In the genomic region with DNA sequence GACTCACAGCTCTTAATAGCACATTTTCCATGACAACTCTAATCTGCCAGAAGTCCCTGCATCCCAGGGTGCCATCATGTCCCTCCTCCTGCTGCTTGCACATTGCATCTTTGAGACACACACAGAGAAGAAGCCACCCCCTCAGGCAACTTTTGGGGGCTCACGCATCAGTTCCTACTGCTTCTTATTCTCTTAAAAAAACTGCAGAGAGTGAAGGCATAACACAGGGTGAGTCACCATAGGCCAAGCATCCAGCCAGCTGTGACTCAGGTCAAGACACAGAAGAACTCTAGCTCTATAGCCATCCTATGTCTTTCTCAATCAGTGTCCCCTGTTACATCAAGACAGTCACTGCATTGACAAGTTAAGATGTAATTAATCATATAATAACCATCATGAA, we compare ENCODE assay signal across 16 mouse cellular contexts.
"Had no signal": no experiment of that assay in that cellular context is flagged by ENCODE, and none has a peak within 500 bp of the region (broad histone marks: within the 10 kb centered on the region; RNA-seq: fewer than 3 reads in every experiment).

No protein-coding gene starts in this region.

- H3K36me3 ChIP-seq: limb, embryonic 10.5 days; liver, embryonic 15.5 days; midbrain, embryonic 12.5 days; neural tube, embryonic 13.5 days had no signal

- H3K4me3 ChIP-seq: left cerebral cortex, adult 2 months; limb, embryonic 10.5 days; liver, embryonic 15.5 days; megakaryocyte, embryonic 14.5 days; midbrain, embryonic 12.5 days; neural tube, embryonic 13.5 days had no signal

- DNase-seq: kidney, adult 18-20 months; kidney, postnatal 10 days; kidney, postnatal 4 days; lung, adult 2 months; lung, postnatal 10 days; right cerebral cortex, postnatal 14 days; thymus, postnatal 36 days had no signal

- H3K27ac ChIP-seq: left cerebral cortex, adult 2 months; limb, embryonic 10.5 days; liver, embryonic 15.5 days; macrophage; midbrain, embryonic 12.5 days; neural tube, embryonic 13.5 days had no signal

- ATAC-seq: midbrain, embryonic 16.5 days had no signal

- H3K4me1 ChIP-seq: limb, embryonic 10.5 days; midbrain, embryonic 12.5 days; neural tube, embryonic 13.5 days had no signal

- H3K9me3 ChIP-seq: limb, embryonic 10.5 days; liver, embryonic 15.5 days; midbrain, embryonic 12.5 days; neural tube, embryonic 13.5 days had no signal

- H3K9ac ChIP-seq: liver, embryonic 15.5 days; midbrain, embryonic 12.5 days; neural tube, embryonic 13.5 days had no signal

- H3K4me2 ChIP-seq: liver, embryonic 11.5 days; liver, embryonic 15.5 days; midbrain, embryonic 12.5 days; neural tube, embryonic 13.5 days had no signal

- H3K27me3 ChIP-seq: liver, embryonic 15.5 days; megakaryocyte, embryonic 14.5 days; midbrain, embryonic 12.5 days had no signal
